Mouse (Mus musculus) embryonic facial prominence, embryonic 13.5 days (tissue): ENCODE results near the gene Folr1. TPM values are rescaled to one million over a fixed set of nuclear protein-coding genes. Genes with fewer than 3 reads are reported as not detected.

Source experiments
- ATAC-seq: fragments of 200-750 bp; cut with Nextera tagmentation; 2 replicates; pipeline ENCODE4 v1.8.0; 2017; ENCODE audit warnings: low read depth; ENCODE audit not compliant: insufficient number of reproducible peaks, insufficient read depth, low FRiP score, low TSS enrichment
- H3K27ac ChIP-seq: fragments of 300-500 bp; sonication (generic); 2 replicates; pipeline ENCODE4 v1.5.1; 2015; ENCODE audit warnings: moderate library complexity, mild to moderate bottlenecking, inconsistent platforms
- H3K27me3 ChIP-seq: fragments of 300-500 bp; sonication (generic); 2 replicates; pipeline ENCODE4 v1.6.1; 2015; ENCODE audit warnings: mild to moderate bottlenecking, inconsistent platforms
- H3K36me3 ChIP-seq: fragments of 300-500 bp; sonication (generic); 2 replicates; pipeline ENCODE4 v1.6.1; 2015; ENCODE audit warnings: mild to moderate bottlenecking, inconsistent platforms
- H3K4me1 ChIP-seq: fragments of 300-500 bp; sonication (generic); 2 replicates; pipeline ENCODE4 v1.6.1; 2015; ENCODE audit warnings: inconsistent platforms
- H3K4me2 ChIP-seq: fragments of 300-500 bp; sonication (generic); 2 replicates; pipeline ENCODE4 v1.6.1; 2015; ENCODE audit warnings: moderate library complexity, mild to moderate bottlenecking, inconsistent platforms
- H3K4me3 ChIP-seq: fragments of 300-500 bp; sonication (generic); 2 replicates; pipeline ENCODE4 v1.5.1; 2015; ENCODE audit warnings: mild to moderate bottlenecking, inconsistent platforms
- H3K9ac ChIP-seq: fragments of 300-500 bp; sonication (generic); 2 replicates; pipeline ENCODE4 v1.6.1; 2015; ENCODE audit warnings: mild to moderate bottlenecking, inconsistent platforms
- H3K9me3 ChIP-seq: fragments of 300-500 bp; sonication (generic); 2 replicates; pipeline ENCODE4 v1.6.1; 2016; ENCODE audit warnings: inconsistent platforms
- WGBS: fragments of 180-500 bp; shearing (Covaris S2); methylation state at CpG from one replicate; pipeline ENCODE4 v1.1.7; 2015; ENCODE audit warnings: mixed read lengths; 5-methylcytosine and 5-hydroxymethylcytosine counted together
- polyA plus RNA-seq: library from polyadenylated mRNA; unstranded; fragments of >200 nt; fragmentation: Nextera tagmentation; extraction: Ambion mirVana; gene quantifications from 2 replicates; pipeline ENCODE4 v1.2.1, GENCODE M21; 2015

The Folr1 gene
- polyA plus RNA-seq, 1 experiment from 2014 or later: 0.25 TPM

- Histone ChIP-seq H3K27me3 (no peaks in the 10 kb centered on the region), H3K4me2 (peak within 1 kb of the TSS; percentile 81), H3K4me1 (peaks cover 35% of the 10 kb centered on the region), H3K36me3 (peaks cover 13% of the 10 kb centered on the region), H3K9ac (peak within 1 kb of the TSS; percentile 99), H3K9me3 (no peaks in the 10 kb centered on the region), H3K4me3 (peak within 1 kb of the TSS; percentile 90), H3K27ac (peak within 1 kb of the TSS; percentile 96)
- under 1% methylated on average over 64 of the region's 64 CpGs for WGBS
- ATAC-seq: peak; percentile 70
Measured at GRCm38 (mm10) chr7:101837606-101838471, 32.7 kb downstream of the Folr1 start, which contains the start of gene Inppl1. Gene Inppl1, minus strand, starts transcription at chr7:101838229.

- peak overlapping the region; percentile 99 for H3K9ac ChIP-seq
- no peak for ATAC-seq
- H3K36me3 ChIP-seq: peaks cover 19% of the 10 kb centered on the region
- peaks cover 35% of the 10 kb centered on the region for H3K4me1 ChIP-seq
- H3K4me3 ChIP-seq: peak overlapping the region; percentile 90
- H3K9me3 ChIP-seq: no peaks in the 10 kb centered on the region
- under 1% methylated on average over 20 of the region's 20 CpGs for WGBS
- no peaks in the 10 kb centered on the region for H3K27me3 ChIP-seq
- peak overlapping the region; percentile 81 for H3K4me2 ChIP-seq
- peak overlapping the region; percentile 96 for H3K27ac ChIP-seq
Measured at GRCm38 (mm10) chr7:101837154-101837605, 33.4 kb downstream of the Folr1 start.

GRCm38 (mm10) chr7:101836271-101837153 is 34.1 kb downstream of the Folr1 start:
- Histone ChIP-seq H3K9me3 (no peaks in the 10 kb centered on the region), H3K4me3 (peak overlapping the region; percentile 90), H3K27ac (peak overlapping the region; percentile 96), H3K4me2 (peak overlapping the region; percentile 81), H3K36me3 (peaks cover 26% of the 10 kb centered on the region), H3K27me3 (no peaks in the 10 kb centered on the region), H3K4me1 (peaks cover 35% of the 10 kb centered on the region), H3K9ac (peak overlapping the region; percentile 99)
- whole genome bisulfite sequencing: under 1% methylated on average over 63 of the region's 63 CpGs
- peak; percentile 34 for ATAC-seq

GRCm38 (mm10) chr7:101835457-101836109 is 35.0 kb downstream of the Folr1 start:
- Histone ChIP-seq H3K36me3 (peaks cover 35% of the 10 kb centered on the region), H3K4me3 (peak overlapping the region; percentile 90), H3K27ac (peak overlapping the region; percentile 96), H3K9ac (peak overlapping the region; percentile 99), H3K4me1 (peaks cover 35% of the 10 kb centered on the region), H3K4me2 (peak overlapping the region; percentile 81), H3K9me3 (no peaks in the 10 kb centered on the region), H3K27me3 (no peaks in the 10 kb centered on the region)
- no peak for ATAC-seq
- 45% methylated on average over 5 of the region's 5 CpGs for WGBS

GRCm38 (mm10) chr7:101834903-101835302 is 35.7 kb downstream of the Folr1 start:
- H3K4me3 ChIP-seq: peak overlapping the region; percentile 90; the same call in 1 of the 2 replicates
- WGBS: 59% methylated on average over 3 of the region's 3 CpGs
- H3K9ac ChIP-seq: peak overlapping the region; percentile 99; the same call in 1 of the 2 replicates
- H3K27ac ChIP-seq: no peak overlapping the region
- peaks cover 42% of the 10 kb centered on the region for H3K36me3 ChIP-seq
- peak overlapping the region; percentile 81 for H3K4me2 ChIP-seq
- ATAC-seq: no peak
- no peaks in the 10 kb centered on the region for H3K9me3 ChIP-seq
- no peaks in the 10 kb centered on the region for H3K27me3 ChIP-seq
- H3K4me1 ChIP-seq: peaks cover 35% of the 10 kb centered on the region

GRCm38 (mm10) chr7:101833916-101834584 is 36.5 kb downstream of the Folr1 start:
- H3K27me3 ChIP-seq: no peaks in the 10 kb centered on the region
- peak overlapping the region; percentile 0; the same call in 1 of the 2 replicates for H3K4me2 ChIP-seq
- H3K36me3 ChIP-seq: peaks cover 51% of the 10 kb centered on the region
- peak overlapping the region; percentile 44; the same call in 1 of the 2 replicates for H3K9ac ChIP-seq
- no peaks in the 10 kb centered on the region for H3K9me3 ChIP-seq
- H3K4me3 ChIP-seq: no peak overlapping the region
- H3K4me1 ChIP-seq: peaks cover 33% of the 10 kb centered on the region
- ATAC-seq: no peak
- H3K27ac ChIP-seq: no peak overlapping the region; the same call in 1 of the 2 replicates
- WGBS: 48% methylated on average over 3 of the region's 3 CpGs

GRCm38 (mm10) chr7:101833352-101833751 is 37.2 kb downstream of the Folr1 start:
- ATAC-seq: no peak
- H3K36me3 ChIP-seq: peaks cover 58% of the 10 kb centered on the region
- no peak overlapping the region; the same call in 1 of the 2 replicates for H3K4me2 ChIP-seq
- H3K9me3 ChIP-seq: no peaks in the 10 kb centered on the region
- H3K27ac ChIP-seq: no peak overlapping the region
- no peak overlapping the region for H3K4me3 ChIP-seq
- no peak overlapping the region for H3K9ac ChIP-seq
- 68% methylated on average over 5 of the region's 5 CpGs for WGBS
- no peaks in the 10 kb centered on the region for H3K27me3 ChIP-seq
- peaks cover 27% of the 10 kb centered on the region for H3K4me1 ChIP-seq

- 89% methylated on average over 4 of the region's 4 CpGs for WGBS
- Histone ChIP-seq H3K9ac (no peak overlapping the region), H3K4me2 (no peak overlapping the region), H3K36me3 (peaks cover 67% of the 10 kb centered on the region), H3K9me3 (no peaks in the 10 kb centered on the region), H3K4me3 (no peak overlapping the region), H3K27me3 (no peaks in the 10 kb centered on the region), H3K27ac (no peak overlapping the region), H3K4me1 (peaks cover 27% of the 10 kb centered on the region)
- ATAC-seq: no peak
Measured at GRCm38 (mm10) chr7:101832372-101832771, 38.2 kb downstream of the Folr1 start.

GRCm38 (mm10) chr7:101831437-101831836 is 39.2 kb downstream of the Folr1 start:
- Histone ChIP-seq H3K9me3 (no peaks in the 10 kb centered on the region), H3K27me3 (no peaks in the 10 kb centered on the region), H3K4me1 (peaks cover 27% of the 10 kb centered on the region), H3K36me3 (peaks cover 77% of the 10 kb centered on the region), H3K4me3 (no peak overlapping the region), H3K4me2 (no peak overlapping the region), H3K27ac (no peak overlapping the region), H3K9ac (no peak overlapping the region)
- 96% methylated on average over 8 of the region's 8 CpGs for WGBS
- ATAC-seq: no peak

- 96% methylated on average over 3 of the region's 3 CpGs for WGBS
- ATAC-seq: no peak
- H3K36me3 ChIP-seq: peaks cover 87% of the 10 kb centered on the region
Measured at GRCm38 (mm10) chr7:101830373-101830772, 40.2 kb downstream of the Folr1 start.

More at GRCm38 (mm10) chr7:101830373-101830772, 40.2 kb downstream of the Folr1 start:
- Histone ChIP-seq H3K9ac (no peak overlapping the region), H3K27me3 (no peaks in the 10 kb centered on the region), H3K4me1 (peaks cover 20% of the 10 kb centered on the region), H3K4me3 (no peak overlapping the region), H3K9me3 (no peaks in the 10 kb centered on the region), H3K4me2 (no peak overlapping the region), H3K27ac (no peak overlapping the region)
